Mouse (Mus musculus): ENCODE measurements at regions not wholly inside any gene's neighbourhood (a gene's known extent, or its start where the extent isn't known, plus 50 kb on each side); places are given as distances from the start of the nearest gene placed in this dataset.
A peak's percentile ranks its signal among the peaks of the same experiment; 100 is the strongest.

GRCm38 (mm10) chr3:41295150-41295549 lies 212.3 kb upstream of the Pgrmc2 start:
- Histone ChIP-seq H3K27me3 (ENCODE audit: insufficient read depth, low read length) (no peaks in the 10 kb centered on the region), H3K27ac (ENCODE audit: low read length) (no peak overlapping the region), H3K4me2 (replicated peaks; ENCODE audit: low read depth, low read length) (no peak overlapping the region), H3K9me3 (ENCODE audit: low read length) (no peaks in the 10 kb centered on the region), H3K36me3 (ENCODE audit: insufficient read depth, low read length) (no peaks in the 10 kb centered on the region), H3K4me3 (ENCODE audit: low read length) (no peak overlapping the region), H3K9ac (replicated peaks; ENCODE audit: low read length) (no peak overlapping the region), H3K4me1 (ENCODE audit: insufficient read depth, low read length) (peaks cover 22% of the 10 kb centered on the region)
- WGBS: 35% methylated on average over 8 of the region's 8 CpGs
- no peak for ATAC-seq (ENCODE audit: low FRiP score, low TSS enrichment)

- Histone ChIP-seq H3K4me2 (replicated peaks; ENCODE audit: low read depth, low read length) (no peak overlapping the region), H3K27me3 (ENCODE audit: insufficient read depth, low read length) (no peaks in the 10 kb centered on the region), H3K9ac (replicated peaks; ENCODE audit: low read length) (no peak overlapping the region)
Observed at GRCm38 (mm10) chr3:41290535-41291307, 207.9 kb upstream of the Pgrmc2 start.

GRCm38 (mm10) chr3:41288735-41289134 lies 205.9 kb upstream of the Pgrmc2 start:
- no peak overlapping the region for H3K4me2 ChIP-seq (replicated peaks; ENCODE audit: low read depth, low read length)
- no peaks in the 10 kb centered on the region for H3K36me3 ChIP-seq (ENCODE audit: insufficient read depth, low read length)
- no peak overlapping the region for H3K4me3 ChIP-seq (ENCODE audit: low read length)
- H3K9ac ChIP-seq (replicated peaks; ENCODE audit: low read length): no peak overlapping the region
- H3K27ac ChIP-seq (ENCODE audit: low read length): no peak overlapping the region
- WGBS: 90% methylated on average over 4 of the region's 4 CpGs
- H3K4me1 ChIP-seq (ENCODE audit: insufficient read depth, low read length): peaks cover 18% of the 10 kb centered on the region
- H3K9me3 ChIP-seq (ENCODE audit: low read length): no peaks in the 10 kb centered on the region
- ATAC-seq (ENCODE audit: low FRiP score, low TSS enrichment): no peak
- no peaks in the 10 kb centered on the region for H3K27me3 ChIP-seq (ENCODE audit: insufficient read depth, low read length)

More at GRCm38 (mm10) chr3:41290535-41291307, 207.9 kb upstream of the Pgrmc2 start:
- Histone ChIP-seq H3K36me3 (ENCODE audit: insufficient read depth, low read length) (no peaks in the 10 kb centered on the region), H3K4me3 (ENCODE audit: low read length) (no peak overlapping the region), H3K9me3 (ENCODE audit: low read length) (no peaks in the 10 kb centered on the region), H3K27ac (ENCODE audit: low read length) (no peak overlapping the region), H3K4me1 (ENCODE audit: insufficient read depth, low read length) (peaks cover 10% of the 10 kb centered on the region)
- no peak for ATAC-seq (ENCODE audit: low FRiP score, low TSS enrichment)
- 57% methylated on average over 11 of the region's 11 CpGs for WGBS

- Histone ChIP-seq H3K36me3 (ENCODE audit: insufficient read depth, low read length) (no peaks in the 10 kb centered on the region), H3K9me3 (ENCODE audit: low read length) (no peaks in the 10 kb centered on the region), H3K4me1 (ENCODE audit: insufficient read depth, low read length) (peaks cover 18% of the 10 kb centered on the region), H3K4me2 (replicated peaks; ENCODE audit: low read depth, low read length) (no peak overlapping the region), H3K27ac (ENCODE audit: low read length) (no peak overlapping the region), H3K27me3 (ENCODE audit: insufficient read depth, low read length) (no peaks in the 10 kb centered on the region), H3K4me3 (ENCODE audit: low read length) (no peak overlapping the region), H3K9ac (replicated peaks; ENCODE audit: low read length) (no peak overlapping the region)
- ATAC-seq (ENCODE audit: low FRiP score, low TSS enrichment): no peak
- WGBS: 79% methylated on average over 4 of the region's 4 CpGs
Observed at GRCm38 (mm10) chr3:41288066-41288465, 205.2 kb upstream of the Pgrmc2 start.

GRCm38 (mm10) chr3:41285336-41285735 lies 202.5 kb upstream of the Pgrmc2 start:
- H3K4me2 ChIP-seq (replicated peaks; ENCODE audit: low read depth, low read length): no peak overlapping the region
- 54% methylated on average over 5 of the region's 5 CpGs for WGBS
- no peak overlapping the region for H3K9ac ChIP-seq (replicated peaks; ENCODE audit: low read length)
- H3K4me3 ChIP-seq (ENCODE audit: low read length): no peak overlapping the region
- no peaks in the 10 kb centered on the region for H3K27me3 ChIP-seq (ENCODE audit: insufficient read depth, low read length)
- peak; percentile 23; the same call in 1 of the 2 replicates for ATAC-seq (ENCODE audit: low FRiP score, low TSS enrichment)
- H3K27ac ChIP-seq (ENCODE audit: low read length): peak overlapping the region; percentile 11
- H3K4me1 ChIP-seq (ENCODE audit: insufficient read depth, low read length): peaks cover 20% of the 10 kb centered on the region
- H3K36me3 ChIP-seq (ENCODE audit: insufficient read depth, low read length): no peaks in the 10 kb centered on the region
- no peaks in the 10 kb centered on the region for H3K9me3 ChIP-seq (ENCODE audit: low read length)

GRCm38 (mm10) chr3:41284897-41285296 lies 202.1 kb upstream of the Pgrmc2 start:
- H3K36me3 ChIP-seq (ENCODE audit: insufficient read depth, low read length): no peaks in the 10 kb centered on the region
- peaks cover 20% of the 10 kb centered on the region for H3K4me1 ChIP-seq (ENCODE audit: insufficient read depth, low read length)
- H3K27ac ChIP-seq (ENCODE audit: low read length): peak overlapping the region; percentile 17
- no peaks in the 10 kb centered on the region for H3K9me3 ChIP-seq (ENCODE audit: low read length)
- no peak overlapping the region for H3K9ac ChIP-seq (replicated peaks; ENCODE audit: low read length)
- 17% methylated on average over 13 of the region's 13 CpGs for WGBS
- no peak overlapping the region for H3K4me3 ChIP-seq (ENCODE audit: low read length)
- ATAC-seq (ENCODE audit: low FRiP score, low TSS enrichment): peak; percentile 87
- H3K4me2 ChIP-seq (replicated peaks; ENCODE audit: low read depth, low read length): peak overlapping the region; percentile 14; the same call in 1 of the 2 replicates
- no peaks in the 10 kb centered on the region for H3K27me3 ChIP-seq (ENCODE audit: insufficient read depth, low read length)

GRCm38 (mm10) chr3:41282431-41283037 lies 199.7 kb upstream of the Pgrmc2 start:
- ATAC-seq (ENCODE audit: low FRiP score, low TSS enrichment): peak; percentile 77
- H3K4me3 ChIP-seq (ENCODE audit: low read length): no peak overlapping the region
- H3K9me3 ChIP-seq (ENCODE audit: low read length): no peaks in the 10 kb centered on the region
- H3K36me3 ChIP-seq (ENCODE audit: insufficient read depth, low read length): no peaks in the 10 kb centered on the region
- 33% methylated on average over 8 of the region's 8 CpGs for WGBS
- H3K9ac ChIP-seq (replicated peaks; ENCODE audit: low read length): no peak overlapping the region
- peaks cover 20% of the 10 kb centered on the region for H3K4me1 ChIP-seq (ENCODE audit: insufficient read depth, low read length)
- no peak overlapping the region for H3K4me2 ChIP-seq (replicated peaks; ENCODE audit: low read depth, low read length)
- peak overlapping the region; percentile 18; the same call in 1 of the 2 replicates for H3K27ac ChIP-seq (ENCODE audit: low read length)
- no peaks in the 10 kb centered on the region for H3K27me3 ChIP-seq (ENCODE audit: insufficient read depth, low read length)

- H3K4me1 ChIP-seq (ENCODE audit: insufficient read depth, low read length): no peaks in the 10 kb centered on the region
- no peak overlapping the region for H3K27ac ChIP-seq (ENCODE audit: low read length)
- WGBS: 89% methylated on average over 9 of the region's 9 CpGs
- ATAC-seq (ENCODE audit: low FRiP score, low TSS enrichment): no peak; the same call in 1 of the 2 replicates
- H3K9me3 ChIP-seq (ENCODE audit: low read length): peaks cover 5% of the 10 kb centered on the region; the same call in 1 of the 2 replicates
- no peaks in the 10 kb centered on the region for H3K27me3 ChIP-seq (ENCODE audit: insufficient read depth, low read length)
- no peaks in the 10 kb centered on the region for H3K36me3 ChIP-seq (ENCODE audit: insufficient read depth, low read length)
- H3K4me2 ChIP-seq (replicated peaks; ENCODE audit: low read depth, low read length): no peak overlapping the region
- H3K4me3 ChIP-seq (ENCODE audit: low read length): no peak overlapping the region
- H3K9ac ChIP-seq (replicated peaks; ENCODE audit: low read length): no peak overlapping the region
Observed at GRCm38 (mm10) chr3:41276096-41276495, 193.2 kb upstream of the Pgrmc2 start.

- no peaks in the 10 kb centered on the region for H3K4me1 ChIP-seq (ENCODE audit: insufficient read depth, low read length)
- no peak overlapping the region for H3K9ac ChIP-seq (replicated peaks; ENCODE audit: low read length)
- H3K27me3 ChIP-seq (ENCODE audit: insufficient read depth, low read length): no peaks in the 10 kb centered on the region
- peaks cover 5% of the 10 kb centered on the region; the same call in 1 of the 2 replicates for H3K9me3 ChIP-seq (ENCODE audit: low read length)
- 84% methylated on average over 4 of the region's 4 CpGs for WGBS
- no peaks in the 10 kb centered on the region for H3K36me3 ChIP-seq (ENCODE audit: insufficient read depth, low read length)
- ATAC-seq (ENCODE audit: low FRiP score, low TSS enrichment): no peak
- no peak overlapping the region for H3K27ac ChIP-seq (ENCODE audit: low read length)
- H3K4me3 ChIP-seq (ENCODE audit: low read length): no peak overlapping the region
- H3K4me2 ChIP-seq (replicated peaks; ENCODE audit: low read depth, low read length): no peak overlapping the region
Observed at GRCm38 (mm10) chr3:41268516-41268915, 185.7 kb upstream of the Pgrmc2 start.

GRCm38 (mm10) chr3:41266216-41266615 lies 183.4 kb upstream of the Pgrmc2 start:
- Histone ChIP-seq H3K27ac (ENCODE audit: low read length) (no peak overlapping the region), H3K4me1 (ENCODE audit: insufficient read depth, low read length) (no peaks in the 10 kb centered on the region), H3K9me3 (ENCODE audit: low read length) (no peaks in the 10 kb centered on the region), H3K27me3 (ENCODE audit: insufficient read depth, low read length) (no peaks in the 10 kb centered on the region), H3K4me3 (ENCODE audit: low read length) (no peak overlapping the region), H3K36me3 (ENCODE audit: insufficient read depth, low read length) (no peaks in the 10 kb centered on the region), H3K4me2 (replicated peaks; ENCODE audit: low read depth, low read length) (no peak overlapping the region), H3K9ac (replicated peaks; ENCODE audit: low read length) (no peak overlapping the region)
- WGBS: 91% methylated on average over 6 of the region's 6 CpGs
- no peak for ATAC-seq (ENCODE audit: low FRiP score, low TSS enrichment)

All from kidney, embryonic 16.5 days (tissue).